Mouse (Mus musculus): ENCODE data around the gene Hamp2. TPM values are rescaled to one million over a fixed set of nuclear protein-coding genes. Genes with fewer than 3 reads are reported as not detected.
"Not testable (repeated sequence)": the region's sequence is repeated elsewhere in the genome, so short reads cannot be mapped to it uniquely, and the experiment has no call there.

Hamp2 gene
- total RNA-seq (2021), result not detected
- long read RNA-seq, experiment 1, result 0 reads
- long read RNA-seq, experiment 2, result 0 reads

DNA sequence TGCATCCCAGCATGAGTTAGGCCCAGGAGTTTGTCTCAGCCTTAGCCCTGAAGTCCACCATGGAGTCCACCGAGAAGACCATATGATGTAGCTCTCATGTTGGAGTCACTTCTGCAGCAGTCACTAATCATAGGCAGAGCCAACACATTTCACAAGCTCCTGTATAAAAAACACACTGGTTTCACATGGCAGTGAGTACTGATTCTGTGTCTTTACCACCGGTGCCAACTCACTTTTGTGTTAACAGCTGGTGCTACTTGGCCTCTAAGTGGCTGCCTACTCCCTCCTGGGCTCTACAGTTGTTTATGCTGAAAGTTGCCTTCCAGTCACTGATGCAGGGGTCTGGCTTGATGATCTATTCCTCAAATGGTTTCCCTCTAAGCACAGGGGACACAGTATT lies at the start of gene Hamp2:
Gene Hamp2 (minus strand): TSS at position 101 of the 400 bp plus-strand sequence.
- not testable (repeated sequence) for H3K27ac ChIP-seq; DNase-seq (ENCODE audit: low spot score in 2 of 2); H3K4me3 ChIP-seq

DNA sequence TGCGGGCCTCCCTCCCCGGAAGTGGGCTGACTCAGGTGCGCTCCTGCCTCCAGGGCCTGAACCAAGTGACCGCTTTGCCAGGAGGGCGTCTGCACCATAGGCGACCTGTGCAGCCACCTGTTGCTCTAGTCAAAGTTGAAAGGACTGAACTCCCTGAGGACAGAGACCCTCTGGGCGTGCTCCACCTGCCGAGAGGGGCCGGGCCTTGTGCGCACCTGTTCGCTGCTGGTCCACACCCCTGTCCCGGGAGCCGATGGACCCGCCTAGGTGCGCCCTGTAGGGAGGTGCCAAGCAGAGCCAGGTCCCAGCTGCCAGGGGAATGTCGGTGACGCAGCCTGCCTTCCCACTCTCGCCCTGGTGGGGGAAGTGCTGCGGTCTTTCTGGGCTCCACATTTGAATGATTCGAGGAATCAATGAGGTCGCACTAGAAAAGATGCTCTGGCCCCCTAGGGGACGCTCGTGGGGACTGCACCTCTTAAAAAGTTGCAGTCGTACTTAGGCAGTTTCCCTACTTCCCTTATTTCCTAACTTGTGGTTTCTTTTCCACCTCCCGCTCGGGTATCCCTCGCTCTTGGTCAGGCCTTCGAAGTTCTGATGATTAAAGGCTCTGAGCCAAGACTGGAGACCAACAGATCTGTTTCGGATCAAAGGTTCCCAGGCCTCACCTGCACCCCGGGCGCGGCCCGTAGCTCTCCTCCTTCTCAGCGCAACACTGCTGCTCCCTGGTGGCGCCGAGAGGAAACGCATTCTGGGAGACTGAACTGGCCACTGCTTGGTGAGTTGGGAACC lies 49.2 kb upstream of the Hamp2 start, which contains the start of gene Fam187b:
Gene Fam187b (plus strand): TSS at position 290 of the 789 bp plus-strand sequence.
- H3K27ac ChIP-seq, result peak within 1 kb of the TSS; percentile 77; the same call in 1 of the 2 replicates
- peak; percentile 62 to 80 for DNase-seq (ENCODE audit: low spot score in 2 of 2)
- TF ChIP-seq CTCF (conservative IDR thresholded peaks at IDR 0.05), result peak; percentile 82
- peak within 1 kb of the TSS; percentile 50 for H3K4me3 ChIP-seq

DNA sequence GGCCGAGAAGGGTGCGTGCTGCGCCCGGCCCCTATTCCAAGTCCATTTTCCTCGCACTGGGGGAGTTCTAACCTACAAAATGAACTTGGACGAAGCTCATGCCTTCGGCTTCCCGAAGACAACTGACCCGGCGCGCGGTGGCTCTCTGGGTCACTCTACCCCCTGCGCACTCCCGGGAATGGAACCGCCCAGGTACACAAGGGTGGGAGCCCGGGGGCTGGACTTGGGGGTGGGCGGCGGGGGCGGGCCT lies 48.7 kb upstream of the Hamp2 start, which contains the start of gene Lsr:
Gene Lsr (minus strand): TSS at position 214 of the 250 bp plus-strand sequence.
- Histone ChIP-seq H3K27ac (peak within 1 kb of the TSS; percentile 77; the same call in 1 of the 2 replicates), H3K4me3 (peak within 1 kb of the TSS; percentile 50)
- DNase-seq (ENCODE audit: low spot score in 2 of 2), result no peak
- TF ChIP-seq CTCF (conservative IDR thresholded peaks at IDR 0.05), result no peak

DNA sequence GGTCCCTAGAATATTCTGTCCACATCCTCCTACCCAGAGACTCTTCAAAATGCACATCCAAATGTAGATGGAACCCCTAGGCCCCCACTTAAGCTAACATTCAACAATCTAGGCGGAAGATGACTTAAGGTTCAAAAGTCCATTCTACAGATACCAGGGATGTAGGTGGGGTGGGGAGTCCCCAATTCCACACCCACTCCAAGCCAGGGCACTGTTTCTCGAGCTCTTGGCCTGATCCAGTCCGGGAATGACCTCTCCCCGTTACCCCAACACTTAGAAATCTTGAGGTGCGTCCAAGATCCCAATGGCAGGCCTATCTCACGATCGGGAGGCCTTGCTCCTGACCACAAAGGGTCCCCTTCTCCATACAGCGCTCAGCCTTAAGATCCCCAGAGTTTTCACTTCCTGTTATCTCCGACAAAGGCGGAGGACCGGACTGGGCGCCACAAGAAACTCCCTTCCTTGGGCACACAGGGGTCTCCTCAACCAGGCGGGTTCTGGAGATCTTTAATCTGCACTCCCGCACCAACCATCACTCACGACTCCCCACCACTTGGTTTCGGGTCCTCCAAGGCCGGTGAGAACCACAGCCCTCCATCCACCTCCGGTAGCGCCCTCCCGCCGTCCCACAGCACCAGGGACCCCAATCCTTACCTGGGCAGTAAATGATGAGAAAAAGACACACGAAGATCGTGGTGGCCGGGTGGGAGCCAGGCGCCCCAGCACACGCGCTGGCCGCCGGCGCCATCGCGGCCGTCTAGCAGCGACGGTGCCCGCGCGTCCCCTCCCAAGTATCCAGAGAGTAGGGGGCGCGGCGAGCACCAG lies 48.2 kb upstream of the Hamp2 start:
- TF ChIP-seq CTCF (conservative IDR thresholded peaks at IDR 0.05), result no peak
- peak overlapping the region; percentile 50 for H3K4me3 ChIP-seq
- no peak for DNase-seq (ENCODE audit: low spot score in 2 of 2)
- peak overlapping the region; percentile 77; the same call in 1 of the 2 replicates for H3K27ac ChIP-seq

DNA sequence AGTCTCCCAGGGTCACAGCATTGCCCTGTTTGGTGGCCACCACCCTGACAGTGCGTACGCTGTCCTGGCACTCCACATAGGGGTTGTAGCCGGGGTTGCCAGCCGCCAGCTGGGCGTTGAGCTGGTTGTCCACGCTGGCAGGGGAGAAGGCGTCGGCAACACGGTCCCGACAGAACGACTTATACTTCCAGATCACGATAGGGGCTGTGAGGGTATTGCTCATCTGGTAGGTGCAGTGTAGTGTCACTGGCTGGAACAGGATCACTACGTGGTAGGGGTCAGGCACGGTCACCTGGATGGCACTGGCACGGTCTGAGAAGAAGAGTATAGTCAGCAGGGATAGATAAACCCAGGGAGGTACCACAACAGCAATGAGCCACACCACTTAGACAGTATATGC lies 47.4 kb upstream of the Hamp2 start:
- Histone ChIP-seq H3K27ac (no peak overlapping the region; the same call in 1 of the 2 replicates), H3K4me3 (peak overlapping the region; percentile 50)
- DNase-seq (ENCODE audit: low spot score in 2 of 2), result no peak
- no peak for TF ChIP-seq CTCF (conservative IDR thresholded peaks at IDR 0.05)

DNA sequence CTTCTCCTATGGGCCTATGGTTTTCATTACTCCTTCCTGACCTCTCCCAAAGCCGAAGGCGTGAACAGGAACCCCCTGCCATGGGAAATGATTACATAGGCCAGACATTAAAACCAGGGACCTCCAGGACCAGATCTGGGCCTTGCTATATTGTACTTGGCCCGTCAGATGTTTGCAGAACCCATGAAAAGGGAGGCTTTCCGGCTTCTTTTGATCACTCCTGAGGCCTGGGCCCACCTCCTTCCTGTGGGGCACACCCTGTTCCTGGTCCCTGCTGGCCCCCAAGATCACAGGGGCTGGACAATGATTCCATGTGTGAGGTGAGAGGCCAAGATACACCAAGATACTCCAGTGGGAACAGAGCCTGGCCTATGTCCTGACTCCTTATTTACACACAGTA lies 44.7 kb upstream of the Hamp2 start:
- TF ChIP-seq CTCF (conservative IDR thresholded peaks at IDR 0.05), result no peak
- DNase-seq (ENCODE audit: low spot score in 2 of 2), result no peak
- no peak overlapping the region for H3K27ac ChIP-seq
- no peak overlapping the region for H3K4me3 ChIP-seq

DNA sequence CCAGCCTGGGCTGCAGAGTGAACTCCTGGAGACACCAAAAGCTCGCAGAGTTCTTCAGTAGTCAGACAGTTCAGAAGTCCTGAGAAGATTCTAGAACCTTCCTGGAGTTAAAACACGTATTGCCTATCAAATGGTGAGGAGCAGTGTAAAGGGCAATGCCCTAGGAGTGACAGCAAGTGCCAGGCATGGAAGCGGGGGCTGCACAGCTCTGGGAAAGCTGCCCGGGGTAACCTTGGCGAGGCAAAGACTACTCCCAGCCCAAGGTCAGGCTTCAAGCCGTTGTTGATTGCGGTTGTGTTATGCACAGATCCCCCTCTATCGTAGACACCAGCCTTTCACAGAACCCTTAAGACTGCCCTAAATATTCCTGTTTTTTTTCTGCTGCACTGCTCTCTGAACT lies 44.1 kb upstream of the Hamp2 start:
- no peak for DNase-seq (ENCODE audit: low spot score in 2 of 2)
- Histone ChIP-seq H3K4me3 (no peak overlapping the region), H3K27ac (peak overlapping the region; percentile 64; the same call in 1 of the 2 replicates)
- no peak for TF ChIP-seq CTCF (conservative IDR thresholded peaks at IDR 0.05)

DNA sequence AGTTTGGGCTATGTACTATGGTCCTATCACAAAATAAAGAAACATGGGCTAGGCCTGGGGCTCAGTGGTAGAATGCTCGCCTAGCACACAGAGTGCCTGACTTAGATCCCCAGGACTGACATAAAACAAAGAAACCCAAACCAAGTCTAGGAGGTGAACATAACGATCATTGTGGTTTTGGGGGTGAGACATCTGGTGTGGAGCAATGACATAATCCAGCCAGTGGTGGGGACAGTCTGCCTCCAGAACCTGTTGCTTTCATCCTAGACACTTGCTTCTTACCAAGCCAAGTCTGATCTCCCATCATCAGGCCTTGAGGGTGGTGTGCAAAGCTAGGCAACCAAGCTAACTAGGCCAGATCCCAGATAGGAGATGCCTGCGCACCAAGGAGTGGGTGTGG lies 42.2 kb upstream of the Hamp2 start:
- no peak for DNase-seq (ENCODE audit: low spot score in 2 of 2)
- Histone ChIP-seq H3K4me3 (no peak overlapping the region), H3K27ac (no peak overlapping the region)
- no peak for TF ChIP-seq CTCF (conservative IDR thresholded peaks at IDR 0.05)

DNA sequence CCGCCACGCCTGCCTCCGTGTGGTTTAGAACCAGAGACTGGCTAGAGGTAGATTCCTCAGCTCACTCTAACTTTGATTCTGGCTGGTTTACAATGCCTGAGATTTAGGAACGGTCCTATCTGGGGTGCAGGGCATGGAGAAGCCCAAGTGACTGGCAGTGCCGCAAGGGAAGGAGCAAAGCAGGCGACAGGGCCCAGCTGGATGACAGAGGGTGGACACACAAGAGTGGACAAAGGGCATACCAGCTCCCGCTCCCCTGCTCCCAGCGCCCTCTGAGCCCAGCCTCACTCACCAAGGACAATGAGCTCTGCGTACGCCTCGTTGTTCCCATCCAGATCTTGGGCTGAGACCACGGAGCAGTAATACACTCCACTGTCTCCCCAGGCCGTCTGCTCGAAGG lies 41.2 kb upstream of the Hamp2 start:
- no peak for DNase-seq (ENCODE audit: low spot score in 2 of 2)
- no peak overlapping the region for H3K27ac ChIP-seq
- no peak overlapping the region for H3K4me3 ChIP-seq
- TF ChIP-seq CTCF (conservative IDR thresholded peaks at IDR 0.05), result no peak

DNA sequence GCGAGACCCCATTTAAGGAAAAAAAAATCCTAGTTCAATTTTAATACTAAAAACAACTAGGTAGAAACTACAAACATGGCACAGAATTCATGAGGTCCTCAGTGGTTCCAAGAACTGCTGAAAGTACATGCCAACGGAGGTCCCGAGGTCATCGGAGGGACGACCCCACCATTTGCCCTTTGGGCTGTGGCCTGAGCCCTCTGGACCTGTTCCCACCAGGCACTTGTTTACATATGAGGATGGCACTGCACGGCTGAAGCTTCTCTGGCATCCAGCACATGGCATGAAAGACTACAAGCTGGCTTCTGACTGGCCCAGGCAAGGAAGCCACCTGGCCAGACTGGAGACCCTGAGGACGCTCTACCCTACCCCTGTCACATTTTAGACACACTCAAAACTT lies 39.9 kb upstream of the Hamp2 start:
- no peak overlapping the region for H3K4me3 ChIP-seq
- DNase-seq (ENCODE audit: low spot score in 2 of 2), result no peak
- H3K27ac ChIP-seq, result no peak overlapping the region
- TF ChIP-seq CTCF (conservative IDR thresholded peaks at IDR 0.05), result no peak

DNA sequence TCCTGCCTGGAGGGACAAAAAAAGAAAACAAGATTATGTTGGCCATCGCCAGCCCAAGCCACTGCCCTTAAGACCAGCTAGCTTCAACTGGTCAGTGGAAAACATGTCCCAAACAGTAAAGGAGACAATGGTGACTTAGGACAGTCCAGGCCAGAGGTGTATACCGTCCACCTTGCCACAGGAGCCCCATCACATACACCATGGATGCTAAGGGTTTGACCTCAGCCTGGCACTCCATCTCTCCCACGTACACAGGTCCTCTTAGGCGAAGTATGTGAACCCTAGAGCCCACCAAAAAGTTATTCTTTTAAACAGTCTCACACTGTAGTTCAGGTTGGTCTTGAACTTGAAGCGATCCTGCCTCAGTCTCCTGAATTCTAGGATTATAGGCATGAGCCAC lies 38.4 kb upstream of the Hamp2 start:
- TF ChIP-seq CTCF (conservative IDR thresholded peaks at IDR 0.05), result no peak
- DNase-seq (ENCODE audit: low spot score in 2 of 2), result no peak
- no peak overlapping the region for H3K27ac ChIP-seq
- H3K4me3 ChIP-seq, result no peak overlapping the region

DNA sequence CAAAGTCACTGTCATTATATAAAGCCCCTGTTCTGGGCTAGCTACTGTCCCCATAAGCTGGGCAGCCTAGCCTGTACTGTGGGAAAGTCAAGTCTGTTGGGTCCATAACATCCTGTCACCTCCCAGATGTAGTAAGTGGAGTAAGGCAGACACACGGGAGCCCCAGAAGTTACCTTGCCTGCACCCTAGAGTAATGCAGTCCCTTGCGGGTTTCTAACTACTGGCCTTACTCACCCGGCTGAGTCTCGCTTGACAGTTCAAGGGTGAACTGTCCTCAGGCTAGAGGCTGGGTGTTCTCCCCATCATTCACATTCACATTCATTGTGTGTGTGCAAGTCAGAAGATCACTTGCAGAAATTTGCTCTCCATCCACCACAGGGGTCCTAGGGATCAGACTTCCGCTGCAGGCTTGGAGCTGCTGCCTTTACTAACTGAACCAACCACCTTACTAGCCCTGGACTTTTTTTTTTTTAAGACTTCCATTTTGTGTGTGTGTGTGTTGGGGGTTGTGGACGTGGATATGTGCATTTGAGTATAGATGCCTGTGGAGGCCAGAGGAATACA lies 35.4 kb upstream of the Hamp2 start:
- no peak for DNase-seq (ENCODE audit: low spot score in 2 of 2)
- H3K27ac ChIP-seq, result no peak overlapping the region
- H3K4me3 ChIP-seq, result no peak overlapping the region
- no peak for TF ChIP-seq CTCF (conservative IDR thresholded peaks at IDR 0.05)

DNA sequence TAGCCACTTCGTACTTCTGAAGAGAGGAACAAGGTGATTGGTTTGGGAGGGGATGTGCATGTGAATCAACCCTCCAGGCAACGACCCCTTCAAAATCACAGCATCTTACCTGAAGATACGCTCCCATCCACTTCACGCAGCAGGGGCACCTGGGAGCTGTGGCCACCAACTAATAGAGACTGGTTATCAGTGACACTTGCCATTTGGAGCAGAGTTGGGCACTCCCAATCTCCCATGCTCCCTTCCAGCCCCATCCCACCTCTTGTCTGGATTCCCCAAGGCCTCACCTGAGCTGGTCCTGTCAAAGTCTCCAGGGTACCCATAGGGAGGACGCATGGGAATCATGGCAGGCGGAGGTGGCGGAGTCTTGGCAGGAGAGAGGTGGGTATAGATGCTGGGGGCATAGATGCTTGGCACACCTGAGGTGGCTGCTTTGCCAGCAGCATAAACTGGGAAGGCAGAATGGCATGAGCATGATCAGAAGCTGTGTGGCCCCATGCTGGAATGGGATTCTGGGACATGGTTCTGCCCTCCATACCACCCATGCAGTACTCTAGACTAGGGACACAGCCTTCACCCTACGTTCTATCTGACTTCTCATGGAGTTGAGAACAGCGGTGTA lies 34.5 kb upstream of the Hamp2 start:
- no peak overlapping the region for H3K27ac ChIP-seq
- H3K4me3 ChIP-seq, result no peak overlapping the region
- no peak for TF ChIP-seq CTCF (conservative IDR thresholded peaks at IDR 0.05)
- DNase-seq (ENCODE audit: low spot score in 2 of 2), result no peak

All from layer of hippocampus, adult 2 months (tissue).